Mouse (Mus musculus): ENCODE results near the gene Erich3. TPM values are rescaled to one million over a fixed set of nuclear protein-coding genes. Genes with fewer than 3 reads are reported as not detected.

Erich3 gene
- polyA plus RNA-seq, 1 experiment from 2014 or later = 0.68 TPM

DNA sequence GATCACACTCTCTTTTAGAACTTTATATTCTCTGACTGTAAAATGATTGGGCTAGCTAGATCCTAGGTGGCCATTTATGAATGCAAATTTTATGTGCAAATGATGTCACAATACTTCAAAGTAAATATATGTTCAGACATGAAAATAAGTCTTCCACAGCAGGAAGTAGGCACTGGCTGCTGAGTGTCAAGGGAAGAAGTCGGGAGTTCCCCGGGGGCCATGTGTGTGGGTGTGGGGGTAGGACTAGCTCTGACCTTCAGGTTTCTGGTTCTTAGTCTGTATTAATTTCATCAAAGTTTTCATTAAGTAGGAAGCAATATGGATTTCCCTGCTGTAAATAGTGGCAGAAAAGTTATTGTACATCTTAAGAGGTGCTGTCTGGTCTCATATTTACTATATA is 20.0 kb downstream of the Erich3 start:
- Histone ChIP-seq H3K36me3 (replicated peaks) (no peaks in the 10 kb centered on the region), H3K27ac (no peak overlapping the region), H3K9me3 (no peaks in the 10 kb centered on the region), H3K27me3 (no peaks in the 10 kb centered on the region), H3K4me2 (no peak overlapping the region), H3K9ac (no peak overlapping the region), H3K4me1 (no peaks in the 10 kb centered on the region), H3K4me3 (replicated peaks) (no peak overlapping the region)
- 92% methylated on average over 2 of the region's 2 CpGs for WGBS
- ATAC-seq (ENCODE audit: low FRiP score) = no peak

DNA sequence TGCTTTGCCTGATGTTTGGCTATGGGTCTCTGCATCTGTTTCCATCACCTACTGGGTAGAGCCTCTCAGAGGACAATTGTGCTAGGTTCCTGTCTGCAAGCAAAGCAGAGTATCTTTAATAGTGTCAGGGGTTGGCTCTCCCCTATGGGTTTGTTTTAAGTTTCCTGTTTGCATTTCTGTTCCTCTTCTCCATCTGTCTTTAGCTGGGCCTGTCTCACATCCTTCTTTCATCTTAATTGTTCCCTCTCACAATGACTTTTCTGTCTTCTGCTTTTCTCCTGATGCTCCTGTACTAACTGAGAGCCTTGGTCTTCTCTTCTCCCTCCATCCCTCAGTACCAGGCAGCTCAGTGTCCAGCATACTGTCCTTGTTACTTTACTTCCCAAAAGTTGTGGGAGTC is 26.6 kb downstream of the Erich3 start:
- H3K9me3 ChIP-seq = no peaks in the 10 kb centered on the region
- no peaks in the 10 kb centered on the region for H3K27me3 ChIP-seq
- H3K9ac ChIP-seq = no peak overlapping the region
- ATAC-seq (ENCODE audit: low FRiP score) = no peak
- no peaks in the 10 kb centered on the region for H3K36me3 ChIP-seq (replicated peaks)
- no peak overlapping the region for H3K4me3 ChIP-seq (replicated peaks)
- peaks cover 8% of the 10 kb centered on the region; the same call in 1 of the 2 replicates for H3K4me1 ChIP-seq
- no peak overlapping the region for H3K4me2 ChIP-seq
- H3K27ac ChIP-seq = no peak overlapping the region

- Histone ChIP-seq H3K4me3 (replicated peaks) (no peak overlapping the region), H3K9me3 (no peaks in the 10 kb centered on the region), H3K4me1 (peaks cover 10% of the 10 kb centered on the region; the same call in 1 of the 2 replicates), H3K27ac (no peak overlapping the region), H3K27me3 (no peaks in the 10 kb centered on the region), H3K9ac (no peak overlapping the region), H3K36me3 (replicated peaks) (no peaks in the 10 kb centered on the region), H3K4me2 (no peak overlapping the region)
- WGBS = 66% methylated on average over 14 of the region's 14 CpGs
- ATAC-seq (ENCODE audit: low FRiP score) = peak; percentile 78
Measured at GRCm38 (mm10) chr3:154691897-154692571, 28.4 kb downstream of the Erich3 start.

- 83% methylated on average over 3 of the region's 3 CpGs for WGBS
- ATAC-seq (ENCODE audit: low FRiP score) = peak; percentile 12; the same call in 1 of the 2 replicates
- H3K9ac ChIP-seq = no peak overlapping the region
- no peak overlapping the region for H3K4me3 ChIP-seq (replicated peaks)
- peaks cover 10% of the 10 kb centered on the region; the same call in 1 of the 2 replicates for H3K4me1 ChIP-seq
- no peak overlapping the region for H3K27ac ChIP-seq
- H3K4me2 ChIP-seq = no peak overlapping the region
- H3K9me3 ChIP-seq = no peaks in the 10 kb centered on the region
- H3K27me3 ChIP-seq = no peaks in the 10 kb centered on the region
- no peaks in the 10 kb centered on the region for H3K36me3 ChIP-seq (replicated peaks)
Measured at GRCm38 (mm10) chr3:154692572-154692922, 28.9 kb downstream of the Erich3 start.

- Histone ChIP-seq H3K9me3 (no peaks in the 10 kb centered on the region), H3K4me2 (no peak overlapping the region), H3K27me3 (no peaks in the 10 kb centered on the region), H3K27ac (no peak overlapping the region), H3K36me3 (replicated peaks) (no peaks in the 10 kb centered on the region), H3K9ac (no peak overlapping the region), H3K4me1 (peaks cover 10% of the 10 kb centered on the region; the same call in 1 of the 2 replicates), H3K4me3 (replicated peaks) (no peak overlapping the region)
- WGBS = 92% methylated on average over 4 of the region's 4 CpGs
- ATAC-seq (ENCODE audit: low FRiP score) = no peak
Measured at GRCm38 (mm10) chr3:154693902-154694301, 30.2 kb downstream of the Erich3 start.

GRCm38 (mm10) chr3:154696611-154697010 is 33.0 kb downstream of the Erich3 start:
- H3K27ac ChIP-seq = no peak overlapping the region
- H3K36me3 ChIP-seq (replicated peaks) = no peaks in the 10 kb centered on the region
- no peak overlapping the region for H3K4me2 ChIP-seq
- no peak overlapping the region for H3K4me3 ChIP-seq (replicated peaks)
- peaks cover 10% of the 10 kb centered on the region; the same call in 1 of the 2 replicates for H3K4me1 ChIP-seq
- no peaks in the 10 kb centered on the region for H3K27me3 ChIP-seq
- ATAC-seq (ENCODE audit: low FRiP score) = no peak
- H3K9ac ChIP-seq = no peak overlapping the region
- WGBS = 88% methylated on average over 3 of the region's 3 CpGs
- no peaks in the 10 kb centered on the region for H3K9me3 ChIP-seq

- Histone ChIP-seq H3K27ac (no peak overlapping the region), H3K4me1 (0 out of 2 replicates have a peak, but pooled peaks cover 5% of the 10 kb centered on the region), H3K36me3 (replicated peaks) (no peaks in the 10 kb centered on the region), H3K4me3 (replicated peaks) (no peak overlapping the region), H3K9me3 (no peaks in the 10 kb centered on the region), H3K27me3 (no peaks in the 10 kb centered on the region), H3K9ac (no peak overlapping the region), H3K4me2 (no peak overlapping the region)
- 61% methylated on average over 5 of the region's 5 CpGs for WGBS
- ATAC-seq (ENCODE audit: low FRiP score) = no peak; the same call in 1 of the 2 replicates
Measured at GRCm38 (mm10) chr3:154698907-154699306, 35.2 kb downstream of the Erich3 start.

DNA sequence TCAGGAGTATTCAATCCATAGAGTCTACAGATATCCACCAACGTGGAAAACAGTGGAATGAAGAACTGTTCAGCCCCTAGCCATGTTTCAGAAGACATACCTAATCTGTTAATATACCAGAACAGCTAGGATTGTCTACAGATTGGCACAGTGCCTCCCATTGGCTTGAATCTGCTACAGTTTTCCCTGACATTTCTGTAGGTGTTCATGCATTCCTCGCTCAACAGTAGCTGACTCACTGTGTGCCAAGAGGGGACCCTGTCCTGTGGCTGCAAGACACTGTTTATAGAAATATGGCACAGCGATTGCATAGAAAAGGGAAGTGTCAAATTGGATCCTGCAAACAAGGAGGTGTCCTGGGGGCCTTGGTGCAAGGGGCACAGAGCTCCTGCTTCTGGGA is 36.6 kb downstream of the Erich3 start:
- Histone ChIP-seq H3K4me2 (no peak overlapping the region), H3K4me3 (replicated peaks) (no peak overlapping the region), H3K9ac (no peak overlapping the region), H3K27ac (no peak overlapping the region), H3K36me3 (replicated peaks) (no peaks in the 10 kb centered on the region), H3K9me3 (no peaks in the 10 kb centered on the region), H3K27me3 (no peaks in the 10 kb centered on the region), H3K4me1 (0 out of 2 replicates have a peak, but pooled peaks cover 2% of the 10 kb centered on the region)
- no peak for ATAC-seq (ENCODE audit: low FRiP score)
- WGBS = 86% methylated on average over 3 of the region's 3 CpGs

DNA sequence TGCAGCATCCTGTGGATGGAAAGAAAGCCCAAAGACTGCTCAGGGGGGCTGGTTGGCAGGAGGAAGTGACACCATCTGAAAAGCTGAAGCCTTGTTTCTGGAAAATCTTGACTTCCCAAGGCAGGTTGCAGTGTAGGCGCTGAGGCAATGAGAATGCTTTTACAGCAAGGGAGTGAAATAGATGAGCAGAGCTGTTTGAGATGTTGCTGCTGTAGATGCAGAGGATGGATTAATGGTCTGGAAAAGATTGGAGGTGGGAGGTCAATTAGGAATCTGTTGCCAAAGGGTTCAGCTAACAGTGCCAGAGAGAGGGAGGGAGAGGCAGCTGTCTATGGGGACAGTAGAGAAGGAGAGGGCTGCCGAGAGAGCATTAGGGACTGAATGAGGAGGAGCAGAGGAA is 37.1 kb downstream of the Erich3 start:
- no peaks in the 10 kb centered on the region for H3K36me3 ChIP-seq (replicated peaks)

GRCm38 (mm10) chr3:154704755-154705154 is 41.1 kb downstream of the Erich3 start:
- Histone ChIP-seq H3K4me3 (replicated peaks) (no peak overlapping the region), H3K27me3 (no peaks in the 10 kb centered on the region)
- ATAC-seq (ENCODE audit: low FRiP score) = no peak

More for the DNA sequence above, 37.1 kb downstream of the Erich3 start:
- H3K9ac ChIP-seq = no peak overlapping the region
- no peak for ATAC-seq (ENCODE audit: low FRiP score)
- H3K9me3 ChIP-seq = no peaks in the 10 kb centered on the region
- no peaks in the 10 kb centered on the region for H3K27me3 ChIP-seq
- H3K4me3 ChIP-seq (replicated peaks) = no peak overlapping the region
- H3K4me2 ChIP-seq = no peak overlapping the region
- no peak overlapping the region for H3K27ac ChIP-seq
- WGBS = 73% methylated on average over 2 of the region's 2 CpGs
- H3K4me1 ChIP-seq = no peaks in the 10 kb centered on the region

DNA sequence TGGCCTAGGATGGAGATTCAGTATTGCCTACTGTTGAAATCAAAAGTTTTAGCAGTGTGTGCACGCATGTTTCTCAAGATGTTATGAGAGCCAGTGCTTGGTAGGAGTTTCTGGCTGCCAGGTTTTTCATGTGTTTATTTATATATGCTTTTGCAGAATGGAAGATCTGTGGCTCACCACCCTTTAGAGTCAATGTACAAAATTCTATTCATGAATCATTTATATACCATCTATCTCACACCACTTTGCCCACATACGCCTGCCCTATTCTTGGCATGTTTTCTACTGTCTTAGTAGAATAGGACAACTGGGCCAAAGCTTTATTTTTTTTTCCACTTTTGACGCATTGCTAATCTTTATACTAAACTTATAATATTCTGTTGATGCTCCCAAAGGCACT is 44.5 kb downstream of the Erich3 start:
- H3K27ac ChIP-seq = no peak overlapping the region
- 95% methylated on average over 3 of the region's 3 CpGs for whole genome bisulfite sequencing
- no peaks in the 10 kb centered on the region for H3K4me1 ChIP-seq
- no peak overlapping the region for H3K9ac ChIP-seq
- ATAC-seq (ENCODE audit: low FRiP score) = no peak
- H3K4me2 ChIP-seq = no peak overlapping the region
- H3K27me3 ChIP-seq = no peaks in the 10 kb centered on the region
- H3K9me3 ChIP-seq = no peaks in the 10 kb centered on the region
- no peak overlapping the region for H3K4me3 ChIP-seq (replicated peaks)
- H3K36me3 ChIP-seq (replicated peaks) = no peaks in the 10 kb centered on the region

More at GRCm38 (mm10) chr3:154704755-154705154, 41.1 kb downstream of the Erich3 start:
- 85% methylated on average over 6 of the region's 6 CpGs for WGBS
- no peaks in the 10 kb centered on the region for H3K9me3 ChIP-seq
- H3K4me1 ChIP-seq = no peaks in the 10 kb centered on the region
- H3K4me2 ChIP-seq = no peak overlapping the region
- H3K27ac ChIP-seq = no peak overlapping the region
- H3K9ac ChIP-seq = no peak overlapping the region
- no peaks in the 10 kb centered on the region for H3K36me3 ChIP-seq (replicated peaks)

GRCm38 (mm10) chr3:154723198-154723597 is 59.5 kb downstream of the Erich3 start:
- Histone ChIP-seq H3K27me3 (no peaks in the 10 kb centered on the region), H3K27ac (no peak overlapping the region), H3K4me2 (no peak overlapping the region), H3K9me3 (no peaks in the 10 kb centered on the region), H3K4me3 (replicated peaks) (no peak overlapping the region), H3K36me3 (replicated peaks) (no peaks in the 10 kb centered on the region), H3K4me1 (no peaks in the 10 kb centered on the region), H3K9ac (no peak overlapping the region)
- ATAC-seq (ENCODE audit: low FRiP score) = no peak
- 89% methylated on average over 7 of the region's 7 CpGs for WGBS

GRCm38 (mm10) chr3:154731431-154731830 is 67.8 kb downstream of the Erich3 start:
- Histone ChIP-seq H3K9ac (no peak overlapping the region), H3K4me1 (no peaks in the 10 kb centered on the region), H3K4me3 (replicated peaks) (no peak overlapping the region), H3K36me3 (replicated peaks) (no peaks in the 10 kb centered on the region), H3K27ac (no peak overlapping the region), H3K27me3 (no peaks in the 10 kb centered on the region), H3K9me3 (no peaks in the 10 kb centered on the region), H3K4me2 (no peak overlapping the region)
- 68% methylated on average over 10 of the region's 10 CpGs for WGBS
- ATAC-seq (ENCODE audit: low FRiP score) = no peak

Data from forebrain, embryonic 12.5 days (tissue).